Mouse (Mus musculus) ovary, postnatal 36 days (tissue): ENCODE data around the gene Gabarapl1.
"Not testable (repeated sequence)": the region's sequence is repeated elsewhere in the genome, so short reads cannot be mapped to it uniquely, and the experiment has no call there.

ENCODE experiments used
- DNase-seq: peaks from one replicate; pipeline ENCODE4 v3.0.0; 2022; ENCODE audit warnings: low spot score, mixed read lengths

Gabarapl1 gene

GRCm38 (mm10) chr6:129532942-129533860 lies at the start of gene Gabarapl1:
TSS of gene Gabarapl1 (plus strand) at chr6:129533160.
- peak; percentile 82 for DNase-seq

GRCm38 (mm10) chr6:129494924-129495323 lies 38.0 kb upstream of the Gabarapl1 start:
- DNase-seq, result no peak

- DNase-seq, result no peak
Observed at GRCm38 (mm10) chr6:129497345-129498218, 35.4 kb upstream of the Gabarapl1 start.

GRCm38 (mm10) chr6:129499516-129499915 lies 33.4 kb upstream of the Gabarapl1 start:
- not testable (repeated sequence) for DNase-seq

GRCm38 (mm10) chr6:129503471-129503870 lies 29.5 kb upstream of the Gabarapl1 start:
- no peak for DNase-seq

GRCm38 (mm10) chr6:129507024-129507423 lies 25.9 kb upstream of the Gabarapl1 start, which contains the start of gene Olr1:
TSS of gene Olr1 (minus strand) at chr6:129507165.
- no peak for DNase-seq

GRCm38 (mm10) chr6:129510120-129510911 lies 22.6 kb upstream of the Gabarapl1 start:
- no peak for DNase-seq

- DNase-seq, result no peak
Observed at GRCm38 (mm10) chr6:129512367-129512766, 20.6 kb upstream of the Gabarapl1 start, which contains the start of gene Tmem52b. TSS of gene Tmem52b (plus strand) at chr6:129512555.

GRCm38 (mm10) chr6:129512868-129513267 lies 20.1 kb upstream of the Gabarapl1 start:
- no peak for DNase-seq

GRCm38 (mm10) chr6:129513409-129513808 lies 19.6 kb upstream of the Gabarapl1 start:
- no peak for DNase-seq

GRCm38 (mm10) chr6:129514376-129514775 lies 18.6 kb upstream of the Gabarapl1 start:
- no peak for DNase-seq

- no peak for DNase-seq
Observed at GRCm38 (mm10) chr6:129515068-129515467, 17.9 kb upstream of the Gabarapl1 start.

GRCm38 (mm10) chr6:129516388-129516787 lies 16.6 kb upstream of the Gabarapl1 start:
- no peak for DNase-seq

- DNase-seq, result no peak
Observed at GRCm38 (mm10) chr6:129517752-129518408, 15.1 kb upstream of the Gabarapl1 start.

GRCm38 (mm10) chr6:129526069-129526468 lies 6.9 kb upstream of the Gabarapl1 start:
- no peak for DNase-seq

- no peak for DNase-seq
Observed at GRCm38 (mm10) chr6:129527416-129527815, 5.5 kb upstream of the Gabarapl1 start.

- DNase-seq, result no peak
Observed at GRCm38 (mm10) chr6:129529605-129530004, 3.4 kb upstream of the Gabarapl1 start.

GRCm38 (mm10) chr6:129530261-129530660 lies 2.7 kb upstream of the Gabarapl1 start:
- DNase-seq, result no peak

- DNase-seq, result peak; percentile 68
Observed at GRCm38 (mm10) chr6:129532556-129532941, 411 bp upstream of the Gabarapl1 start.

GRCm38 (mm10) chr6:129534057-129534456 lies 1.1 kb downstream of the Gabarapl1 start:
- DNase-seq, result no peak

GRCm38 (mm10) chr6:129534627-129535190 lies 1.7 kb downstream of the Gabarapl1 start:
- DNase-seq, result no peak
